Mouse (Mus musculus): Measurements from ENCODE around the gene Stard9. TPM values are rescaled to one million over a fixed set of nuclear protein-coding genes. Genes with fewer than 3 reads are reported as not detected.

Gene Stard9
- total and polyA plus RNA-seq, 3 experiments: 0.23 to 0.81 (median 0.76) TPM

- no peak for DNase-seq (ENCODE audit: extremely low read depth)
- in situ Hi-C loops (cut with MboI; ENCODE audit: low pct_ligation_motif_present, low pct_unique_long_range_greater_than_20kb, low sequenced_read_pairs): no loop called here
- no peak for TF ChIP-seq MAFK (IDR thresholded peaks at IDR 0.05; ENCODE audit: insufficient replicate concordance, low read length)
- no peak for TF ChIP-seq NELFE (IDR thresholded peaks at IDR 0.05; ENCODE audit: low read depth, low read length)
- TF ChIP-seq BHLHE40 (IDR thresholded peaks at IDR 0.05; ENCODE audit: low read depth, low read length): no peak
- no peak for TF ChIP-seq ZC3H11A (IDR thresholded peaks at IDR 0.05; ENCODE audit: low read depth, low read length)
- no peak for TF ChIP-seq SIN3A (IDR thresholded peaks at IDR 0.05; ENCODE audit: low read length)
- no peak for TF ChIP-seq MAX (IDR thresholded peaks at IDR 0.05; ENCODE audit: low read length)
- no peak for TF ChIP-seq IRF4 (IDR thresholded peaks at IDR 0.05; ENCODE audit: low read depth, low read length)
- no peak for TF ChIP-seq HCFC1 (IDR thresholded peaks at IDR 0.05; ENCODE audit: low read depth, low read length)
- no peak for TF ChIP-seq RAD21 (IDR thresholded peaks at IDR 0.05; ENCODE audit: low read depth, low read length)
- TF ChIP-seq MXI1 (IDR thresholded peaks at IDR 0.05; ENCODE audit: low read depth, low read length): no peak
- no peak for TF ChIP-seq NRF1 (IDR thresholded peaks at IDR 0.05; ENCODE audit: low read depth, low read length)
- Histone ChIP-seq H3K9me3 (replicated peaks; ENCODE audit: low read length) (no peaks in the 10 kb centered on the region), H3K4me3 (replicated peaks in 1 of 3; ENCODE audit: low read depth in 2 of 3, low read length in 2 of 3, poor library complexity in 1 of 3) (no peak overlapping the region), H3K4me1 (ENCODE audit: control insufficient read depth in 1 of 2, insufficient read depth in 2 of 2) (peaks cover 0 to 7% of the 10 kb centered on the region in 2 experiments; a peak in 1 of 4 replicates), H3K27me3 (replicated peaks) (no peaks in the 10 kb centered on the region), H3K36me3 (replicated peaks in 1 of 2; ENCODE audit: control insufficient read depth in 1 of 2, insufficient read depth in 1 of 2, low read length in 1 of 2) (no peaks in the 10 kb centered on the region), H3K4me2 (ENCODE audit: insufficient read depth, low read depth, poor library complexity, severe bottlenecking) (no peak overlapping the region), H3K27ac (ENCODE audit: insufficient read depth, low read depth) (no peak overlapping the region), H3K79me2 (replicated peaks; ENCODE audit: control insufficient read depth, extremely low read depth, insufficient read depth, poor library complexity, severe bottlenecking) (no peaks in the 10 kb centered on the region), H3K9ac (ENCODE audit: insufficient read depth, low read depth) (no peak overlapping the region)
- dilution Hi-C loops (cut with MboI; ENCODE audit: extremely low pct_ligation_motif_present, extremely low pct_unique_long_range_greater_than_20kb, low sequenced_read_pairs): no loop called here
Observed at GRCm38 (mm10) chr2:120658486-120658885, 29.6 kb downstream of the Stard9 start.

GRCm38 (mm10) chr2:120659318-120659717, 30.4 kb downstream of the Stard9 start:
- DNase-seq (ENCODE audit: extremely low read depth): no peak
- no peaks in the 10 kb centered on the region for H3K36me3 ChIP-seq (replicated peaks in 1 of 2; ENCODE audit: control insufficient read depth in 1 of 2, insufficient read depth in 1 of 2, low read length in 1 of 2)
- H3K4me3 ChIP-seq (replicated peaks in 1 of 3; ENCODE audit: low read depth in 2 of 3, low read length in 2 of 3, poor library complexity in 1 of 3): no peak overlapping the region
- no peak overlapping the region for H3K4me2 ChIP-seq (ENCODE audit: insufficient read depth, low read depth, poor library complexity, severe bottlenecking)
- no peaks in the 10 kb centered on the region for H3K27me3 ChIP-seq (replicated peaks)
- in situ Hi-C loops (cut with MboI; ENCODE audit: low pct_ligation_motif_present, low pct_unique_long_range_greater_than_20kb, low sequenced_read_pairs) (no loop called here), dilution Hi-C loops (cut with MboI; ENCODE audit: extremely low pct_ligation_motif_present, extremely low pct_unique_long_range_greater_than_20kb, low sequenced_read_pairs) (no loop called here)
- no peak overlapping the region for H3K27ac ChIP-seq (ENCODE audit: insufficient read depth, low read depth)
- no peak for TF ChIP-seq RAD21 (IDR thresholded peaks at IDR 0.05; ENCODE audit: low read depth, low read length)
- no peak for TF ChIP-seq IRF4 (IDR thresholded peaks at IDR 0.05; ENCODE audit: low read depth, low read length)
- no peak for TF ChIP-seq JUN (IDR thresholded peaks at IDR 0.05; ENCODE audit: insufficient read depth, low read depth, low read length)
- TF ChIP-seq MXI1 (IDR thresholded peaks at IDR 0.05; ENCODE audit: low read depth, low read length): no peak
- TF ChIP-seq EP300 (IDR thresholded peaks at IDR 0.05; ENCODE audit: low read length): no peak
- TF ChIP-seq E2F4 (IDR thresholded peaks at IDR 0.05; ENCODE audit: insufficient replicate concordance, low read depth, low read length): no peak
- TF ChIP-seq JUND (conservative IDR thresholded peaks at IDR 0.05; ENCODE audit: low read depth, low read length): no peak
- no peak for TF ChIP-seq MAFK (IDR thresholded peaks at IDR 0.05; ENCODE audit: insufficient replicate concordance, low read length)
- TF ChIP-seq POLR2A (IDR thresholded peaks at IDR 0.05; ENCODE audit: low read depth, low read length): no peak
- TF ChIP-seq NELFE (IDR thresholded peaks at IDR 0.05; ENCODE audit: low read depth, low read length): no peak
- no peaks in the 10 kb centered on the region for H3K9me3 ChIP-seq (replicated peaks; ENCODE audit: low read length)
- peaks cover 0 to 13% of the 10 kb centered on the region in 2 experiments; a peak in 1 of 4 replicates for H3K4me1 ChIP-seq (ENCODE audit: control insufficient read depth in 1 of 2, insufficient read depth in 2 of 2)
- H3K9ac ChIP-seq (ENCODE audit: insufficient read depth, low read depth): no peak overlapping the region
- H3K79me2 ChIP-seq (replicated peaks; ENCODE audit: control insufficient read depth, extremely low read depth, insufficient read depth, poor library complexity, severe bottlenecking): no peaks in the 10 kb centered on the region
